Mouse (Mus musculus) cerebellum, adult 2 months (tissue): ENCODE results near the gene Sult1a1.

Experiments used
- CTCF ChIP-seq: fragments of 200-500 bp; IDR thresholded peaks from 2 replicates; pipeline ENCODE4 v1.5.1; 2011; ENCODE audit warnings: low read depth, mild to moderate bottlenecking, control low read depth, low read length, moderate library complexity, borderline replicate concordance; ENCODE audit not compliant: insufficient read depth
- POLR2A ChIP-seq: fragments of 200-500 bp; IDR thresholded peaks from 2 replicates; pipeline ENCODE4 v1.6.1; 2011; ENCODE audit warnings: low read length, control low read depth, borderline replicate concordance; ENCODE audit not compliant: insufficient read depth

- no peak for TF ChIP-seq CTCF
- TF ChIP-seq POLR2A: no peak
Measured at GRCm38 (mm10) chr7:126701559-126702357, 25.5 kb upstream of the Sult1a1 start.
